Mouse (Mus musculus) hindbrain, embryonic 11.5 days (tissue): ENCODE results near the gene Mbd3. TPM values are rescaled to one million over a fixed set of nuclear protein-coding genes. Genes with fewer than 3 reads are reported as not detected.
"Not testable (repeated sequence)": the region's sequence is repeated elsewhere in the genome, so short reads cannot be mapped to it uniquely, and the experiment has no call there.

Experiments used
- ATAC-seq: fragments of 200-750 bp; cut with Nextera tagmentation; 2 replicates; pipeline ENCODE4 v1.8.0; 2017; ENCODE audit warnings: mild to moderate bottlenecking, moderate TSS enrichment, moderate library complexity; ENCODE audit not compliant: low FRiP score
- DNase-seq: peaks from one replicate; pipeline ENCODE4 v3.0.0-alpha.2; 2015; ENCODE audit warnings: low spot score
- H3K27ac ChIP-seq: fragments of 300-500 bp; sonication (generic); 2 replicates; pipeline ENCODE4 v1.5.1; 2014; ENCODE audit warnings: mild to moderate bottlenecking, low read depth, low read length
- H3K27me3 ChIP-seq: fragments of 300-500 bp; sonication (generic); 2 replicates; pipeline ENCODE4 v1.6.1; 2014; ENCODE audit warnings: mild to moderate bottlenecking, low read length, moderate library complexity, mixed read lengths; ENCODE audit not compliant: control insufficient read depth, insufficient read depth
- H3K36me3 ChIP-seq: fragments of 300-500 bp; sonication (generic); 2 replicates; pipeline ENCODE4 v1.6.1; 2014; ENCODE audit warnings: mild to moderate bottlenecking, low read length, moderate library complexity, mixed read lengths; ENCODE audit not compliant: control insufficient read depth, insufficient read depth
- H3K4me1 ChIP-seq: fragments of 300-500 bp; sonication (generic); replicated peaks from 2 replicates; pipeline ENCODE4 v1.6.1; 2014; ENCODE audit warnings: low read length, mixed read lengths; ENCODE audit not compliant: control insufficient read depth, insufficient read depth
- H3K4me2 ChIP-seq: fragments of 300-500 bp; sonication (generic); replicated peaks from 2 replicates; pipeline ENCODE4 v1.6.1; 2014; ENCODE audit warnings: mild to moderate bottlenecking, low read depth, low read length
- H3K4me3 ChIP-seq: fragments of 300-500 bp; sonication (generic); 2 replicates; pipeline ENCODE4 v1.5.1; 2014; ENCODE audit warnings: low read depth, low read length
- H3K9ac ChIP-seq: fragments of 300-500 bp; sonication (generic); 2 replicates; pipeline ENCODE4 v1.6.1; 2014; ENCODE audit warnings: low read depth, low read length
- H3K9me3 ChIP-seq: fragments of 300-500 bp; sonication (generic); 2 replicates; pipeline ENCODE4 v1.6.1; 2016; ENCODE audit warnings: low read length; ENCODE audit not compliant: control insufficient read depth
- WGBS: fragments of 180-500 bp; shearing (Covaris S2); extraction: QIAGEN DNeasy Blood & Tissue Kit; methylation state at CpG from one replicate; pipeline ENCODE4 v1.1.7; 2014; 5-methylcytosine and 5-hydroxymethylcytosine counted together
- polyA plus RNA-seq: library from polyadenylated mRNA; unstranded; fragments of >200 nt; fragmentation: Nextera tagmentation; extraction: Ambion mirVana; gene quantifications from 2 replicates; pipeline ENCODE4 v1.2.1, GENCODE M21; 2014

Gene Mbd3
- polyA plus RNA-seq, 1 experiment from 2014 or later: 240 TPM

- Histone ChIP-seq H3K27ac (no peak within 1 kb of the TSS), H3K4me2 (peak within 1 kb of the TSS; percentile 25), H3K36me3 (no peaks in the 10 kb centered on the region), H3K27me3 (peaks cover 89% of the 10 kb centered on the region), H3K4me1 (peaks cover 5% of the 10 kb centered on the region; the same call in 1 of the 2 replicates), H3K9ac (0 out of 2 replicates have a peak within 1 kb of the TSS, but pooled peaks have one; percentile 16), H3K4me3 (no peak within 1 kb of the TSS; the same call in 1 of the 2 replicates), H3K9me3 (no peaks in the 10 kb centered on the region)
- ATAC-seq (peak; percentile 33; the same call in 1 of the 2 replicates), DNase-seq (peak; percentile 79)
- 1% methylated on average over 42 of the region's 42 CpGs for WGBS
Observed at GRCm38 (mm10) chr10:80348244-80348781, 51.0 kb downstream of the Mbd3 start, which contains the start of gene Adamtsl5. TSS of gene Adamtsl5 (minus strand) at chr10:80348412.

DNA sequence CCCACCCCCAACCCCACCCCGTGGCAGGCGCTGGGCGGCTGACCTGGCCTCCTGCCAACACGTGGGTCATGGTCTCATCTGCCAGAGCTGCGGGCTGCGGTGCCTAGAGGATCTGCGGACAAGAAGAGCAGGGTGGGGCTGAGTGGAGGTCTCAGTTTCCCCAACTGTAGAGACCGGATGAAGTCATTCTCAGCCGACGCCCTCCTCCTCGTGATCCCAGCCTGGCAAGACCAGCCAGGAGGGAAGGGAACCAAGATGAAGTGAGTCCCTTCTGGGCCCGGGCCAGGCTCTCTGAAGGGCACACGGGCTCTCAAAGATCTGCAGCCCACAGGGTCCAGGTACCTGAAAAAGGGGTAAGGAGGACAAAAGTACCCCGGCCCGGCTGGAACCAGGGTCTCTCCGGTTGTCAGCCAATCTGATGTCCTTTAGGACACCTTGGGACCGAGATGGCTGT is 51.8 kb downstream of the Mbd3 start:
- no peak for ATAC-seq
- H3K4me2 ChIP-seq: 0 out of 2 replicates have a peak overlapping the region, but pooled peaks have one; percentile 25
- no peak overlapping the region for H3K27ac ChIP-seq
- H3K9ac ChIP-seq: no peak overlapping the region
- H3K36me3 ChIP-seq: no peaks in the 10 kb centered on the region
- peaks cover 89% of the 10 kb centered on the region for H3K27me3 ChIP-seq
- H3K4me1 ChIP-seq: peaks cover 11% of the 10 kb centered on the region; the same call in 1 of the 2 replicates
- WGBS: 21% methylated on average over 16 of the region's 17 CpGs
- H3K4me3 ChIP-seq: no peak overlapping the region
- H3K9me3 ChIP-seq: no peaks in the 10 kb centered on the region
- no peak for DNase-seq

DNA sequence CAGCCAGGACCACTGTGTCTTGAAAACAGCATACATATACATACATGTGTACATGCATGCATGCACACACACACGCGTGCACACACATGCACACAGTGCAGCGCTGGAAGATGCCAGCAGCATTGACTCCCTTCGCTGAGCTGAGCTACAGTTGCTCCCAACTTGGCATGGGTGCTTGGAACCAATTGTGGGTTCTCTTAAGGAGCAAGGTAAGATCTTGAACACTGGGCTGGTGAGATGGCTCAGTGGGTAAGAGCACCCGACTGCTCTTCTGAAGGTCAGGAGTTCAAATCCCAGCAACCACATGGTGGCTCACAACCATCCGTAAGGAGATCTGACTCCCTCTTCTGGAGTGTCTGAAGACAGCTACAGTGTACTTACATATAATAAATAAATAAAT is 53.4 kb downstream of the Mbd3 start:
- not testable (repeated sequence) for H3K4me2 ChIP-seq, H3K9me3 ChIP-seq, H3K36me3 ChIP-seq, H3K9ac ChIP-seq, H3K4me3 ChIP-seq, H3K27ac ChIP-seq, ATAC-seq, DNase-seq
- Histone ChIP-seq H3K27me3 (peaks cover 93% of the 10 kb centered on the region), H3K4me1 (peaks cover 21% of the 10 kb centered on the region)
- 79% methylated on average over 5 of the region's 6 CpGs for WGBS

DNA sequence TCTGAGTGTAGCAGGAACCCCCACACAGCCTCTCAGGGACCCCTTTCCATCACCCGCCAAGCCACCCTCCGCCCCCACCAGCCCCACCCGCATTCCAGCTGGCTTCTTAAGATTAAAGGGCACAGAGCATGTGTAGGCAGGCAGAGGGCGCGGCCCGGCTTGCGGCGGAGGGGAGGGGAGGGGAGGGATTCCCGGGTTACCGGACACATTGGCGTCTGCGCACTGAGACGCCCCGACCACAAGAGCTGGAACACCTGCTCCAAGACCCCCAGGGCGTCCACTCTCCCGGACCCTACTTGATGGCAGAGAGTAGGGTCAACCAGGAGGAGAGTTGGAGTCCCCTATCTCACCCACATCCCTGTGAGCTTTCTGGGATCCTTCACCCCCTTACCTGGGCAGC is 54.2 kb downstream of the Mbd3 start:
- Histone ChIP-seq H3K9me3 (no peaks in the 10 kb centered on the region), H3K4me3 (no peak overlapping the region), H3K36me3 (no peaks in the 10 kb centered on the region), H3K4me2 (no peak overlapping the region), H3K4me1 (peaks cover 21% of the 10 kb centered on the region), H3K27me3 (peaks cover 94% of the 10 kb centered on the region), H3K27ac (no peak overlapping the region), H3K9ac (0 out of 2 replicates have a peak overlapping the region, but pooled peaks have one; percentile 11)
- ATAC-seq (no peak), DNase-seq (peak; percentile 19)
- WGBS: 2% methylated on average over 16 of the region's 16 CpGs

GRCm38 (mm10) chr10:80344131-80344661 is 55.2 kb downstream of the Mbd3 start:
- Histone ChIP-seq H3K4me2 (no peak overlapping the region), H3K4me1 (peaks cover 21% of the 10 kb centered on the region), H3K27ac (no peak overlapping the region), H3K36me3 (no peaks in the 10 kb centered on the region), H3K9me3 (no peaks in the 10 kb centered on the region), H3K9ac (no peak overlapping the region), H3K4me3 (no peak overlapping the region), H3K27me3 (peaks cover 85% of the 10 kb centered on the region)
- WGBS: 44% methylated on average over 9 of the region's 9 CpGs
- no peak for ATAC-seq
- no peak for DNase-seq

DNA sequence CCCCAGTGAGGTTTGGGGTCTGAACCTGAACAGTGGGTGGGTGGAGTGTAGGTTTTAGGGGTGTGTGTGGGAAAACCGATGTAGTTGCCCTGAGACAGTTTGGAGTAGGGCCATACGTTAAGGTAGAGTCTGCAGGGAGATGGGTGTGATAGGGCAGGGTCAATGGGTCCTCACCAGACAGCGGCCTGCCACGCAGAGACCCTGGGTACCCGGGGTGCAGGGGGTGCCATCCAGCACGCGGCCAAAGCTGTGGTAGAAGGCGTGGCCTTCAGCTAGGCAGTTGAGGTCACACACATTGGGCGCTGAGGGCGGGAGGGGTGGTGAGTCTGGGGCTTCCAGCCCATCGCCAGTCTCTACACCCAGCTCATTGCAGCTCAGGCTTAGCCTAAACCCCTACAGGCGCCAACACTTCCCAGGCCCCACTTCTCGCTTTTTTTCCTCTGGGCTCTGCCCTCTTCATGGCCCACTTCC is 55.9 kb downstream of the Mbd3 start:
- H3K4me3 ChIP-seq: peak overlapping the region; percentile 13; the same call in 1 of the 2 replicates

DNA sequence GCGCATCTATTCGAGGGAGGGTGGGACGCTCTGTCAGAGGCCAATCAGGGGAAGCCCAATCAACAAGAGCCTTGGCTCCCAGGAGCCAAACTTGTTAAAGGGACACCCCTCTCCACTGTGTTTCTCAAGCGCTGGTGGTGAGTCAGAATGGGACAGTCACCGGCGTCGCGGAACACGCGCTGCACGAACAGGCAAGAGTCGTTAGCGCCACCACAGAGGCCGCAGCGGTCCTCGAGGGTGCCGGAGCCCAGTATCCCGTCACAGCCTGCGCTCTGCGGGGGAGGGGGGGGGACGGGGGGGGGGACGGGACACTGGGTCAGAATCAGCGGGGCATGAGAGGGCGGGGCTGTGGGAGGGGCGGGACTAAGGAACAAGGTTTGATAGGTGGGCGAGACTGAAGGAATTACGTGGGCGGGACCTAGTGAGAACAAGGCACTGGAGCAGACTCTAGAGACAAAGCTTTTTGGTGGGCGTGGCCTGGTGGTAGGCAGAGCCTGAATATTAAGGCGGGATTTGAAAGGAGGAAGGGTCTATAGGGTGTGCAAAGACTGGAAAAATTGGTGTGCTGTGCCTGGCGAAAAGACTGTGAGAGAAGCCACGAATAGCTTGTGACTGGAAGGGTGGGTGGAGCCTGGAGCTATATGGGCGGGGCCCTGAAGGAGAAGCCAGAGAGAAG is 56.5 kb downstream of the Mbd3 start:
- Histone ChIP-seq H3K4me3 (peak overlapping the region; percentile 23), H3K27me3 (peaks cover 72% of the 10 kb centered on the region), H3K27ac (no peak overlapping the region), H3K9me3 (no peaks in the 10 kb centered on the region), H3K9ac (no peak overlapping the region), H3K4me1 (peaks cover 17% of the 10 kb centered on the region), H3K36me3 (no peaks in the 10 kb centered on the region), H3K4me2 (peak overlapping the region; percentile 35)
- DNase-seq: peak; percentile 78
- peak; percentile 76 for ATAC-seq
- 0% methylated on average over 30 of the region's 33 CpGs for WGBS

More for the DNA sequence above, 55.9 kb downstream of the Mbd3 start:
- DNase-seq (no peak), ATAC-seq (peak; percentile 23; the same call in 1 of the 2 replicates)
- Histone ChIP-seq H3K27ac (no peak overlapping the region), H3K4me1 (peaks cover 19% of the 10 kb centered on the region), H3K9me3 (no peaks in the 10 kb centered on the region), H3K27me3 (peaks cover 78% of the 10 kb centered on the region), H3K36me3 (no peaks in the 10 kb centered on the region), H3K9ac (no peak overlapping the region), H3K4me2 (peak overlapping the region; percentile 35)
- 27% methylated on average over 13 of the region's 13 CpGs for WGBS
